Mouse (Mus musculus): ENCODE measurements around the gene Ppp2r5d.

GRCm38 (mm10) chr17:46749282-46749681 lies 44.4 kb upstream of the Ppp2r5d start:
- TF ChIP-seq POLR2A (IDR thresholded peaks at IDR 0.05; ENCODE audit: control insufficient read depth, extremely low read depth, insufficient read depth, low read length, poor library complexity) (no peak), CTCF (IDR thresholded peaks at IDR 0.05; ENCODE audit: borderline replicate concordance, control insufficient read depth, extremely low read depth, insufficient read depth, low read length, poor library complexity) (no peak)

Measured in thymus, adult 2 months (tissue).